Mouse (Mus musculus): ENCODE measurements around the gene Hdc. TPM values are rescaled to one million over a fixed set of nuclear protein-coding genes. Genes with fewer than 3 reads are reported as not detected.

Hdc gene
- polyA plus RNA-seq, 1 experiment from 2014 or later = 1.7 TPM

Other genes with a start within 250 kb of the Hdc start
- gene Atp8b4, start 118.6 kb downstream of the Hdc start, polyA plus RNA-seq (2015; fragmentation: Nextera tagmentation; extraction: Ambion mirVana) = 0.08 and 0.12 TPM in 2 replicates
- 10.5 and 10.7 TPM in 2 replicates for gene Slc27a2, start 66.9 kb downstream of the Hdc start, polyA plus RNA-seq (2015; fragmentation: Nextera tagmentation; extraction: Ambion mirVana)
- 37.3 and 45.1 TPM in 2 replicates for gene Gabpb1, start 57.0 kb upstream of the Hdc start, polyA plus RNA-seq (2015; fragmentation: Nextera tagmentation; extraction: Ambion mirVana)
- 28.9 and 29.6 TPM in 2 replicates for gene Usp8, start 88.0 kb upstream of the Hdc start, polyA plus RNA-seq (2015; fragmentation: Nextera tagmentation; extraction: Ambion mirVana)
- 2.0 and 2.4 TPM in 2 replicates for gene Usp50, start 164.2 kb upstream of the Hdc start, polyA plus RNA-seq (2015; fragmentation: Nextera tagmentation; extraction: Ambion mirVana)

All from hindbrain, embryonic 15.5 days (tissue).